In the genomic region with DNA sequence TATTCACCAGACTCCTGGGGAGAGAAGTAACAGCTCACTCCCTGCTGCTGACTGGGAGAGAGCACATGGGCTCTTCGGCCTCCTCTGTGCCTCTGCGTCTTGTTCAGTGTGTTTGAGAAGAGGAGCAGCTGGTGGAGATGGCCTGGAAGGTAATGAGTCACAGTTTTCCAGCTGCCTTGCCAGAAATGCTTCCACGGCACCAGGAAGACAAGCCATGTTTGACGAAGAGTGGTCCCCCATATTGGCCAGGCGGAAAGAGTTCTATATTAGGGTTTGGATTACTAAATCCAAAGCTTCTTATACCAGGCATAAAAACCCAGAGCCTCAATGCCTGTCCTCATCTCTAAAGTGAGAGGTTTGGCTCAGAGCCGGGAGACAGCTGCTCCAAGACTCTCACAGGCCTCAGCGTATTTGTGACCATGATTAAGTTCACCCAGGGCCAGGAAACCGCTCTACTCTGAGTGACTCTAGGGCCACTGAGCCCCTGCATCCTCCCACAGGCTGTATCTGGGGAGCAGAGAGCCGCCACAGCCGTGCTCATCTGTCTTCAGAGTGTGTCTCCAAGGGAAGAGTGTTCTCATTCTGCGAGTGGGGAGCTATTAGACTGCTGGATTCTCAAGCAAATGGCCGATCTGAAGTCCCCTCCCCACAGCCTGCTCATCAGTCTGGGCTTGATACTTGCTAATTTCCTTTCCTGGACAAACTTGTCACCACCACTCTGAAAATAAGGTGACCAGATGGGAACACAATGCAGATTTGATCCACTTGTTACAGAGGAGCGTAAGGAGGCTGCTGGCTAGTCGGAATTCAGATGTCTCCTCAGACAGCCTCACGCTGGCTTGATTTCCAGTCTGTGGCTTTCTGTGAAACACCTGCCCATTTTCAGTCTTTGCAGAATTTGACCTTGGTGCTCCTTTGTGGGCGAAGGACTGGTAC, we compare ENCODE assay signal across 8 mouse cellular contexts.
A peak's percentile ranks its signal among the peaks of the same experiment; 100 is the strongest.
DNase-seq lines count a peak whose midpoint lies in the region; ATAC-seq lines count a peak whose summit lies in the region.

No protein-coding gene starts in this region.

- H3K9me3 ChIP-seq in midbrain, embryonic 13.5 days, result no peaks in the 10 kb centered on the region
- no peaks in the 10 kb centered on the region for H3K9me3 ChIP-seq in midbrain, embryonic 10.5 days (replicated peaks)
- H3K9me3 ChIP-seq in forebrain, embryonic 16.5 days (ENCODE audit: control insufficient read depth, low read length), result no peaks in the 10 kb centered on the region
- no peaks in the 10 kb centered on the region for H3K9me3 ChIP-seq in hindbrain, embryonic 15.5 days
- no peaks in the 10 kb centered on the region for H3K9me3 ChIP-seq in midbrain, embryonic 14.5 days (ENCODE audit: control insufficient read depth, low read length)

- no peak for DNase-seq in midbrain, embryonic 10.5 days (ENCODE audit: low spot score)
- DNase-seq in midbrain, embryonic 14.5 days, result peak; percentile 40
- no peak for DNase-seq in adrenal gland, adult 2 months
- DNase-seq in yolk sac, embryonic 10.5 days (ENCODE audit: low spot score), result no peak
- no peak for DNase-seq in liver

- WGBS in midbrain, embryonic 13.5 days, result 62% methylated on average over 16 of the region's 16 CpGs
- 81% methylated on average over 16 of the region's 16 CpGs for WGBS in midbrain, embryonic 10.5 days
- 49% methylated on average over 16 of the region's 16 CpGs for WGBS in forebrain, embryonic 16.5 days
- 42% methylated on average over 16 of the region's 16 CpGs for WGBS in hindbrain, embryonic 15.5 days
- 56% methylated on average over 16 of the region's 16 CpGs for WGBS in midbrain, embryonic 14.5 days

- no peak overlapping the region for H3K4me3 ChIP-seq in midbrain, embryonic 13.5 days (replicated peaks)
- H3K4me3 ChIP-seq in midbrain, embryonic 10.5 days, result no peak overlapping the region
- H3K4me3 ChIP-seq in forebrain, embryonic 16.5 days (replicated peaks; ENCODE audit: low read length), result no peak overlapping the region
- no peak overlapping the region for H3K4me3 ChIP-seq in hindbrain, embryonic 15.5 days
- H3K4me3 ChIP-seq in midbrain, embryonic 14.5 days (replicated peaks; ENCODE audit: low read depth, low read length), result no peak overlapping the region

- ATAC-seq in midbrain, embryonic 13.5 days, result peak; percentile 43
- peak; percentile 53 for ATAC-seq in forebrain, embryonic 16.5 days
- ATAC-seq in hindbrain, embryonic 15.5 days (ENCODE audit: low FRiP score, low read depth), result peak; percentile 46; the same call in 1 of the 2 replicates
- ATAC-seq in midbrain, embryonic 14.5 days (ENCODE audit: low FRiP score, low TSS enrichment), result no peak

- H3K27me3 ChIP-seq in midbrain, embryonic 13.5 days, result no peaks in the 10 kb centered on the region; the same call in 1 of the 2 replicates
- peaks cover 10% of the 10 kb centered on the region; the same call in 1 of the 2 replicates for H3K27me3 ChIP-seq in midbrain, embryonic 10.5 days (ENCODE audit: low read depth, poor library complexity, severe bottlenecking)
- no peaks in the 10 kb centered on the region for H3K27me3 ChIP-seq in forebrain, embryonic 16.5 days (replicated peaks; ENCODE audit: control insufficient read depth, insufficient read depth, low read length)
- H3K27me3 ChIP-seq in hindbrain, embryonic 15.5 days, result no peaks in the 10 kb centered on the region
- H3K27me3 ChIP-seq in midbrain, embryonic 14.5 days (ENCODE audit: control insufficient read depth, insufficient read depth, low read length), result no peaks in the 10 kb centered on the region

- H3K27ac ChIP-seq in midbrain, embryonic 13.5 days, result peak overlapping the region; percentile 54
- no peak overlapping the region for H3K27ac ChIP-seq in midbrain, embryonic 10.5 days (replicated peaks)
- H3K27ac ChIP-seq in forebrain, embryonic 16.5 days (ENCODE audit: low read length), result peak overlapping the region; percentile 78
- peak overlapping the region; percentile 41 for H3K27ac ChIP-seq in hindbrain, embryonic 15.5 days (replicated peaks)
- H3K27ac ChIP-seq in midbrain, embryonic 14.5 days (replicated peaks; ENCODE audit: low read depth, low read length), result 0 out of 2 replicates have a peak overlapping the region, but pooled peaks have one; percentile 28

- H3K36me3 ChIP-seq in midbrain, embryonic 13.5 days, result no peaks in the 10 kb centered on the region
- H3K36me3 ChIP-seq in midbrain, embryonic 10.5 days, result no peaks in the 10 kb centered on the region
- no peaks in the 10 kb centered on the region for H3K36me3 ChIP-seq in forebrain, embryonic 16.5 days (ENCODE audit: control insufficient read depth, insufficient read depth)
- no peaks in the 10 kb centered on the region for H3K36me3 ChIP-seq in hindbrain, embryonic 15.5 days
- no peaks in the 10 kb centered on the region for H3K36me3 ChIP-seq in midbrain, embryonic 14.5 days (ENCODE audit: control insufficient read depth, insufficient read depth, low read length)

- peaks cover 34% of the 10 kb centered on the region for H3K4me1 ChIP-seq in midbrain, embryonic 13.5 days (replicated peaks)
- H3K4me1 ChIP-seq in midbrain, embryonic 10.5 days, result peaks cover 22% of the 10 kb centered on the region
- peaks cover 27% of the 10 kb centered on the region for H3K4me1 ChIP-seq in forebrain, embryonic 16.5 days (replicated peaks; ENCODE audit: control insufficient read depth, insufficient read depth, low read length)
- peaks cover 15% of the 10 kb centered on the region for H3K4me1 ChIP-seq in hindbrain, embryonic 15.5 days (replicated peaks)
- H3K4me1 ChIP-seq in midbrain, embryonic 14.5 days (ENCODE audit: control insufficient read depth, insufficient read depth, low read length), result peaks cover 5% of the 10 kb centered on the region; the same call in 1 of the 2 replicates

- no peak overlapping the region for H3K4me2 ChIP-seq in midbrain, embryonic 13.5 days (replicated peaks)
- H3K4me2 ChIP-seq in forebrain, embryonic 16.5 days (ENCODE audit: low read length), result no peak overlapping the region
- H3K4me2 ChIP-seq in hindbrain, embryonic 15.5 days, result no peak overlapping the region
- no peak overlapping the region for H3K4me2 ChIP-seq in midbrain, embryonic 14.5 days (ENCODE audit: low read length)

- H3K9ac ChIP-seq in midbrain, embryonic 13.5 days (replicated peaks), result no peak overlapping the region
- H3K9ac ChIP-seq in forebrain, embryonic 16.5 days (replicated peaks; ENCODE audit: low read depth, low read length), result peak overlapping the region; percentile 3; the same call in 1 of the 2 replicates
- H3K9ac ChIP-seq in hindbrain, embryonic 15.5 days, result no peak overlapping the region
- no peak overlapping the region for H3K9ac ChIP-seq in midbrain, embryonic 14.5 days (replicated peaks; ENCODE audit: low read length)
